Mouse (Mus musculus) cortical plate, adult 2 months (tissue): ENCODE data around the gene Gldc. TPM values are rescaled to one million over a fixed set of nuclear protein-coding genes. Genes with fewer than 3 reads are reported as not detected.
A peak's percentile ranks its signal among the peaks of the same experiment; 100 is the strongest.

Source experiments
- H3K27ac ChIP-seq: fragments of 200-500 bp; 2 replicates; pipeline ENCODE4 v1.5.1; 2012; ENCODE audit warnings: low read length, control low read depth, inconsistent platforms; ENCODE audit not compliant: insufficient read depth
- H3K4me1 ChIP-seq: fragments of 200-500 bp; 2 replicates; pipeline ENCODE4 v1.6.1; 2011; ENCODE audit warnings: low read length; ENCODE audit not compliant: control insufficient read depth, insufficient read depth
- H3K4me3 ChIP-seq: fragments of 200-500 bp; 2 replicates; pipeline ENCODE4 v1.5.1; 2011; ENCODE audit warnings: mild to moderate bottlenecking, low read length, control low read depth; ENCODE audit not compliant: insufficient read depth
- CTCF ChIP-seq: fragments of 200-500 bp; IDR thresholded peaks from 2 replicates; pipeline ENCODE4 v1.5.1; 2011; ENCODE audit warnings: mild to moderate bottlenecking, control low read depth, low read length; ENCODE audit not compliant: insufficient read depth; ENCODE audit errors: extremely low read depth
- POLR2A ChIP-seq: fragments of 200-500 bp; IDR thresholded peaks from 2 replicates; pipeline ENCODE4 v1.6.1; 2011; ENCODE audit warnings: mild to moderate bottlenecking, low read length, control low read depth; ENCODE audit not compliant: insufficient read depth; ENCODE audit errors: extremely low read depth
- polyA plus RNA-seq: library from polyadenylated mRNA; depleted of rRNA; stranded (reverse); fragments of >200 nt; gene quantifications from 2 replicates; pipeline ENCODE4 v1.2.3, GENCODE M21; 2012

Gldc gene
- polyA plus RNA-seq, 1 experiment: 28.9 TPM

DNA sequence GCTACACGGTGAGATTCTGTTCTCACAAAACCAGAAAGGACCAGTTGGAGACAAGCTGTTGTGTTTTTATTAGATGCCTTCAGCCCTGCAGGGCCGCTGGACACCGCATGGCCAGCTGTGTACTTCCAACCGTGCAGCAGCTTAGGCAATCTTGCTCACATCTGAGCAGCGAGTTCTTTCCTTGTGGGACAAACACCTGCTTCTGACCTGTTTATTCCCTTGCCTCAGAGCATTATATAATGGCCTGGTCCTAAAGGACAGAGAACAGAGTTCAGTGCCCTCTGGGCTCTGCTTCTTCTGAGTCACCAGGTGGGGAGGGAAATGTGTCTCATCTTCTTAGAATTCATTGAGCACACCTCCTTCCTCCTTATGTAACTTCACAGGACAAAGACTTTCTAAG lies 12.4 kb downstream of the Gldc start:
- Histone ChIP-seq H3K27ac (no peak overlapping the region), H3K4me1 (no peaks in the 10 kb centered on the region), H3K4me3 (no peak overlapping the region)
- TF ChIP-seq POLR2A (no peak), CTCF (no peak)

DNA sequence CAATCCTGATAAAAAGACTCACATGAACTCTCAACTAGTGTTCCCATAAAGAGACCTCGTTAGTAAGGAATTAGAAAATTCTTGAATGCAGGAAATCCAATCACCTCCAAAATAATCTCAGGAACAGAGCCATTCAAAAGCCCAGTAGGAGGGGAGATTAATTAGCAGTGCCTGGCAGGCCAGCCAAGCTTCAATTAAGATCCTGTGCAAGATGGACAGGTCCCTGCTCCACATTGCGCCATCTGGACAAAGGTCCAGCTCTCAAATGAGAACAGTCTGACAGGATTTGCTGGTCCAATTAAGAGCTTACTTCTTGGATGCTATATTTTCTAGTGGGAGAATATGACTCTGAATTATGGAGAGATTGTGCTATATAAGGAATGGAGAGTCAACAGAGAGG lies 15.2 kb downstream of the Gldc start:
- Histone ChIP-seq H3K27ac (no peak overlapping the region), H3K4me1 (no peaks in the 10 kb centered on the region; the same call in 1 of the 2 replicates), H3K4me3 (no peak overlapping the region)
- TF ChIP-seq POLR2A (no peak), CTCF (no peak)

DNA sequence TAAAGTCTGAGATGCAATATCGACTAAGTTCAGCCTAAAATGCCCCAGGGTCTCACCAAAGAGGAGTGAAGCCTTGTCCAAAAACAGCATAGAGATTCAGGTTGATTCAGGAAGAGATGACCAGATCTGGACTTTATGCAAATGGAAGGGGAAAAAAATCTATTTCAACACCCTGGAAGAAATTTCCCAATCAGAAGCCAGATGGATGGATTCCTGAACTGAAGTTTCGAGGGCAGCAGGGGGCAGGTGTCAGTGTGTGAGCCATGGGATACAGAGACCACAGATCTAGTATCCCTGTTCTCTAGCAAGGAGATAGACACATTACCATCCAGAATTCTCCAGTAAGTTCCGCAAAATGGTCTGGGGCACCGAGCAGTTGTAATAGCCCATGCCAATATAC lies 17.0 kb downstream of the Gldc start:
- H3K4me1 ChIP-seq: no peaks in the 10 kb centered on the region; the same call in 1 of the 2 replicates
- no peak overlapping the region for H3K4me3 ChIP-seq
- no peak for TF ChIP-seq POLR2A
- no peak for TF ChIP-seq CTCF
- peak overlapping the region; percentile 78; the same call in 1 of the 2 replicates for H3K27ac ChIP-seq

DNA sequence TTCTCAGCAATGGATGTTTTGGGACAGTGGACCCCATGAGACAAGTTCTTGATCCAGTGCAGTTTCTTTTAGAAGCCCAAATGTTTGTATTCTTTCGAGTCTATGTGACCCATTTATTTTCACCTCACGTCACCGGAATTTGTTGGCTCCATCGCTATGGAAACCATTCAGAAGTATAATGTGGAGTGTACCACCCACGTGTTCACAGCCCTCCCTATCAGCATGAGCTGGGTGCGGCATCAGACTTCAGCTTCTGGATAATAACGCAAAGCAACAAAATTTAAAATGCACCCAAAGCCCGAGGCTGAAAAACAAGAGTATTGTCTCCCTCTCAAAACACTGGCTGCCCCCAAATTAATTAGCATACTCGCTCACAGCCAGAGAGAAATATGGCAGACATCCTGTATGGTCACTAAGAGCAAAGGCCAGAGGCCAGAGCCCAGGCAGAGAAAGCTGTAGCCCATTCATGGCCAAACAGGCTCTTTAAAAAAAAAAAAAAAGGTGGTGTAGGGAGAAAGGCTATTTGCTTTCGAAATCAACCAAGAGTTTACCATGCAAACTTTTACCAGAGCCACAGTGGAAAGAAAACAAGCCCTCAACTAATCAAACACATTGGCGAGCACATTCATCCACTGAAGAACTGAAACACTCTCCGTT lies 18.1 kb downstream of the Gldc start:
- no peak overlapping the region for H3K4me3 ChIP-seq

DNA sequence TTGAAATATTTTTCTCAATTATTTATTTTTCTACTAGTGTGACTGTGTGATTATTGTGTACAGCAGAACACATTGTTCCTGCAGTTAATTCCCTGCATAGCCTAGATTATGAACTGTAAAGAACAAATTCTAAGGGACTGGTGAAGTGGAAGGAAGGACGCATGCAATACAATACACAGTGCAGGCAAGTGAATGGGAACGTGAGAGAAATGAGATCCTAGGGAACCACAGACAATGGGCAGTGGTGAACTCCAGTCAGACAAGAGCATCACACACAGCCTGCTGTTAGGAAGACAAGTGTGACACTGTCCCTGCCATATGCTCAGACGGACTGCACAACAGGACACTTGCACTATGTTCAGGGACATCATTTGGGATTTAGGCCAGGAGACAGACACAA lies 21.5 kb downstream of the Gldc start:
- TF ChIP-seq POLR2A (no peak), CTCF (no peak)
- Histone ChIP-seq H3K4me3 (no peak overlapping the region), H3K27ac (no peak overlapping the region), H3K4me1 (no peaks in the 10 kb centered on the region; the same call in 1 of the 2 replicates)

More for the DNA sequence above, 18.1 kb downstream of the Gldc start:
- Histone ChIP-seq H3K4me1 (no peaks in the 10 kb centered on the region; the same call in 1 of the 2 replicates), H3K27ac (0 out of 2 replicates have a peak overlapping the region, but pooled peaks have one; percentile 78)
- TF ChIP-seq POLR2A: no peak
- no peak for TF ChIP-seq CTCF

DNA sequence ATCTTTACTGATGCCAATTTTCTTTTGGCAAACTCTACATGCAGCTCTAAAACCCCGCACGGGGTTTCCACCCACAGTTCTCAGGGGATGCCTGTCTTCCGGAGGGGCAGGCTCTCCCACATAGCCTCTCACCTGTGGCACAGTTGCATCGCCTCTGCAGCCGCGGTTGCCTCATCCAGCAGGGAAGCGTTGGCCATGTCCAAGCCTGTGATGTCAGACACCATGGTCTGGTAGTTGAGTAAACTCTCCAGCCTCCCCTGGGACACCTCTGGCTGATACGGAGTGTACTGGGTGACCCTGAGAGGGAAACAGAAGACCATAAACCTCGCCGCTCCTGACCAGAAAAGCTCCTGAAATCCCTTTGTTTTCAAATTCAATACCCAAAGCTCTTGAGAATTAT lies 23.9 kb downstream of the Gldc start:
- H3K27ac ChIP-seq: no peak overlapping the region
- TF ChIP-seq POLR2A (no peak), CTCF (no peak)

DNA sequence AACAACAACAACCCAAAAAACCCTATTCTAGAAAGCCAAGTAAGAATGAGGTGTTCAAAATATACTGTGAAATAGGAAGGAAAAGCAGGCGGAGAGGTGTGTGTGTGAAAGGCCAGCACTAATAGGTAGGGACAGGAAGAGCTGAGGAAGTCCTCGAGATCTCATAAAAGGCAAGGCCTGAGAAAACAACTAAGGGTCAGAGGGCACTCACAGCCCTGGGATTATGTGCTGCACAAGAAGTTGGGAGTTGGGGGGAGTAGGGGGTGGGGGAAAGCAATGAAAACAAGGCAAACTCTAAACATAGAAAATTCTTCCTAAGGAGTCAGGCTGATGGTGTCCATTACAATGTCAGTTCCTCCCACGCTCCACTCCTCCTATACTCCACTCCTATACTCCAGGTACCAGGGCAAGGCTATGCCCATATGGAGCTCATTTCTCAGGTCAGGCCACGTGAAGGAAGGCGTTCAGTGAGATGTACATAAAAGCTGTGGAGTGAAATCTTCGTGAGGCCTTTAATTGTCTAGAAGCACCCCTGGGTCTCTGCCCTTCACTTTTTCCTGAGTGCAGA lies 25.9 kb downstream of the Gldc start:
- H3K27ac ChIP-seq: no peak overlapping the region
- no peak overlapping the region for H3K4me3 ChIP-seq
- no peak for TF ChIP-seq POLR2A
- no peaks in the 10 kb centered on the region for H3K4me1 ChIP-seq

More for the DNA sequence above, 23.9 kb downstream of the Gldc start:
- Histone ChIP-seq H3K4me3 (no peak overlapping the region), H3K4me1 (no peaks in the 10 kb centered on the region)

DNA sequence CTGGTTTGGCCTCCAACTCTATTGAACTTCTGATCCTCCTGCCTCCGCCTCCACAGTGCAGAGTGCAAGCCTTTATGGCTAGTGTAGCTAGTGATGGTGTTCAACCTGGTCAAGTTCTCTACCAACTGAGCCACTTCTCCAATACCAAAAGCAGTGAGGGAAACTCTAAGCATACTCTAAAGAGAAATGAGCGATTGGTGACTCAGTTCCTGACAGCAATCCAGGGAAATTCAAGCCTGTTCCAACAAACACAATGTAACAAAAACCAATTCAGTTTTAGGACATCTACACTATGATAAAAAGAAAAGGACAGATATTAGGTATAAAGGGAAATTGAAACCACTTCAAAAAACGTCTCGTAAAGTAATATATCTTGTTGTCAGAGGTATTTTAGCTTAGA lies 27.9 kb downstream of the Gldc start:
- Histone ChIP-seq H3K4me1 (no peaks in the 10 kb centered on the region), H3K27ac (no peak overlapping the region), H3K4me3 (no peak overlapping the region)
- no peak for TF ChIP-seq CTCF
- no peak for TF ChIP-seq POLR2A

DNA sequence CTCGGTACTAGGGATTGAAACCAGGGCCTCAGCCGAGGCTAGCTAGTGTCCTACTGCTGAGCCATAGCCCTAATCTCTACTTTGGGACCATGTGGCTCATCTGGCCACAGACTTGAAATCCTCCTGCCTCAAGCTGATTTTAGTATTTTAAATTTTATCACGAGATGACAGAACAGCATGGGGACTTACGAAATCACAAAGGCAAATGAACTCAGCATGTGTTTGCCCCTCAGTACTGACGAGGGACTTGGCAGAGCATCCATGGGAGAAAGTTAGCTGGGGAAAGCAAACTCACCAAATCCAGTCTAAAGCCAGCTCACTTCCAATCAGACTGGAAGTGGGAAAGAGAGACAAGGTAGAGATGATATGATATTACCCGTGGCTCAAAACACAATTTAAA lies 28.5 kb downstream of the Gldc start:
- Histone ChIP-seq H3K4me1 (no peaks in the 10 kb centered on the region), H3K4me3 (no peak overlapping the region), H3K27ac (no peak overlapping the region)
- no peak for TF ChIP-seq POLR2A
- TF ChIP-seq CTCF: no peak

DNA sequence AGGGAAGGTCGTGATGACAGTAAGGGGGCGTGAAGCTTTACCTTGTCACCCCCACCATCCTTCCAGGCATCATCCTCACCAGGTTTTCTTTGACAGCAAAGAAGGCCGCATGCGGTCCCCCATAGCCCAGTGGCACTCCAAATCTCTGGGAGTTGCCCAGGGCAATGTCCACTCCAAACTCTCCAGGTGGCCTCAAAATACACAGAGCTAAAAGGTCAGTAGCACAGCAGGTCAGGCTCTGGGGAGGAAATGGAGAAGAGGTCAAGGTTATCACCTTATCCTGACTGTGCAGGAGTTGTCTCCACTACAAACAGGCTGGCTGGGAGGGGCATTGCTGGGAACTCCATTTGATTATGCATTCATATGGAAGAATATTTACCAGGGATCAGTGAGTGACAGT lies 30.1 kb downstream of the Gldc start:
- TF ChIP-seq CTCF: no peak
- no peak for TF ChIP-seq POLR2A
- H3K4me1 ChIP-seq: no peaks in the 10 kb centered on the region
- H3K4me3 ChIP-seq: no peak overlapping the region
- no peak overlapping the region for H3K27ac ChIP-seq
